Mouse (Mus musculus) kidney, adult 2 months (tissue): ENCODE measurements around the gene Col4a2. TPM values are rescaled to one million over a fixed set of nuclear protein-coding genes. Genes with fewer than 3 reads are reported as not detected.
A peak's percentile ranks its signal among the peaks of the same experiment; 100 is the strongest.

ENCODE experiments used
- DNase-seq: peaks from one replicate; pipeline ENCODE4 v3.0.0; 2021
- H3K27ac ChIP-seq: fragments of 200-500 bp; 2 replicates; pipeline ENCODE4 v1.5.1; 2012; ENCODE audit warnings: low read depth, low read length, control low read depth, inconsistent platforms; ENCODE audit not compliant: insufficient read depth
- H3K27me3 ChIP-seq: fragments of 200-500 bp; replicated peaks from 2 replicates; pipeline ENCODE4 v1.6.1; 2012; ENCODE audit warnings: mild to moderate bottlenecking, moderate library complexity, low read length, inconsistent platforms; ENCODE audit not compliant: control insufficient read depth, insufficient read depth
- H3K36me3 ChIP-seq: fragments of 200-500 bp; 2 replicates; pipeline ENCODE4 v1.6.1; 2012; ENCODE audit warnings: mild to moderate bottlenecking, moderate library complexity, low read length, inconsistent platforms; ENCODE audit not compliant: control insufficient read depth, insufficient read depth
- H3K4me1 ChIP-seq: fragments of 200-500 bp; 2 replicates; pipeline ENCODE4 v1.6.1; 2011; ENCODE audit warnings: low read length; ENCODE audit not compliant: control insufficient read depth, insufficient read depth
- H3K4me3 ChIP-seq: fragments of 200-500 bp; 2 replicates; pipeline ENCODE4 v1.5.1; 2011; ENCODE audit warnings: mild to moderate bottlenecking, low read depth, low read length, control low read depth; ENCODE audit not compliant: insufficient read depth
- CTCF ChIP-seq: fragments of 200-500 bp; conservative IDR thresholded peaks from 2 replicates; pipeline ENCODE4 v1.5.1; 2011; ENCODE audit warnings: low read depth, mild to moderate bottlenecking, control low read depth, low read length, moderate library complexity, mixed read lengths; ENCODE audit not compliant: insufficient read depth, insufficient read length
- POLR2A ChIP-seq: fragments of 200-500 bp; IDR thresholded peaks from one replicate; pipeline ENCODE4 v1.6.1; 2011; ENCODE audit warnings: low read depth, low read length, control low read depth
- WGBS: fragments of 180-500 bp; shearing (Covaris S2); methylation state at CpG from one replicate; pipeline ENCODE4 v1.1.7; 2018; 5-methylcytosine and 5-hydroxymethylcytosine counted together
- polyA plus RNA-seq: library from polyadenylated mRNA; depleted of rRNA; stranded (reverse); fragments of >200 nt; gene quantifications from 2 replicates; pipeline ENCODE4 v1.2.3, GENCODE M21; 2012

Gene Col4a2
- polyA plus RNA-seq, 1 experiment: 75.6 TPM

DNA sequence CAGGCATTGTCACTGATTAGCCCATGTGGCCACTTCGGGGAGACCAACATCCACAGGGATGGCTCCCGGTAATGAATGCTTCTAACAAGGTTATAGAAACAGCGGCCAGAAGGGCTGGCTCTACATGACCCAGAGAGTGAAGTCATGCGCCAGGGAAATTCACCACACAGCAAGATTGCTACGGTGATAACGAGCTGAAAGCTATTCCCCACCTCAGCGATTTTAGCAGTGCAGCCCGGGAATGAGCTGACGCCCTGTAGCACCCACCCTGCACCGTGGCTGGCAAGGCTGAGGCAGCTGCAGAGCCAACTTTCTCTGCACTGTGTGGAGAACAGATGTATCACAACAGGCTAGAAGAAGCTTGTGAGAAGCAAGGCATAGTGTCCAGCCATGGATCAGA lies 30.5 kb upstream of the Col4a2 start:
- Histone ChIP-seq H3K36me3 (no peaks in the 10 kb centered on the region), H3K4me1 (peaks cover 63% of the 10 kb centered on the region), H3K27ac (no peak overlapping the region), H3K4me3 (no peak overlapping the region), H3K27me3 (no peaks in the 10 kb centered on the region)
- peak; percentile 74 for DNase-seq
- TF ChIP-seq POLR2A: no peak
- 18% methylated on average over 10 of the region's 10 CpGs for WGBS

DNA sequence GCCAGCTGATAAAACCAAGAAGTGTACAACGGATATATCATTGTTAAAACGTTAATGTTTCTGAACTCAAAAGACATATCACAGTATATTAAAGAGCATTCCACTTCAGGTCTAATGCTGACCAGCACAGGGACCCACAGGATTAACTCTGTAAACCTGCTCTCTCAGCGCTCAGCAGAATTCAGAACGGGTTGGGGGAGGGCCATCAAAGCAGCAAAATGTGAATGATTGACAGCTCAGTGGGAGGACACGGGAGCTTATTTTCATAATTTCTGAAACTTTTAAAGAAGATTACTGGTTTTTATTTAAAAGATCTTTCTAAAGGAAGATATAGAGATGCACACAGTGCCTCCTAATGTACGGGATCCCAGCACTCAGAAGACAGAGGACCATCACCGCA lies 29.9 kb upstream of the Col4a2 start:
- 50% methylated on average over 7 of the region's 7 CpGs for WGBS

DNA sequence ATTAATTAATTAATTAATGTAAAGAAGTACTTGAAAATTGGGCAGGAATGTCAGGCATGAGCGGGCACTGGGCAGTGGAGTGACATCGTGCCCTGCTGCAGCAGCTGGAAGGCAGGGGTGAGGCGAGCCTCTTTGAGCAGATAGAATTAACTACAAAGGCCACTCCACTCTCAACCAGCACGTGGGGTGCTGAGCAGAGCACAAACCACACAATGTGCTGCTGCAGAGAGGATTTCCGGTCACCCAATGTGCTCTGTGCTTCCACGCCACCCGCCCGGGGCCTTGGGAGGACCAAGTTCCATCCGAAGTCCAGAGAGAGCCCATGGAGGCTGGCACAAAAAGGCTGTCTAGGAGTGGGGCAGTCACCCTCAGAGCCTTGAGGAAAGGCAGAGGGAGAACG lies 29.4 kb upstream of the Col4a2 start:
- H3K27ac ChIP-seq: peak overlapping the region; percentile 70
- 13% methylated on average over 10 of the region's 10 CpGs for WGBS
- peak; percentile 83 for DNase-seq

More for the DNA sequence above, 29.9 kb upstream of the Col4a2 start:
- Histone ChIP-seq H3K4me3 (no peak overlapping the region), H3K4me1 (peaks cover 58% of the 10 kb centered on the region), H3K27me3 (no peaks in the 10 kb centered on the region), H3K36me3 (no peaks in the 10 kb centered on the region), H3K27ac (no peak overlapping the region)
- no peak for TF ChIP-seq CTCF
- no peak for TF ChIP-seq POLR2A
- DNase-seq: peak; percentile 59

DNA sequence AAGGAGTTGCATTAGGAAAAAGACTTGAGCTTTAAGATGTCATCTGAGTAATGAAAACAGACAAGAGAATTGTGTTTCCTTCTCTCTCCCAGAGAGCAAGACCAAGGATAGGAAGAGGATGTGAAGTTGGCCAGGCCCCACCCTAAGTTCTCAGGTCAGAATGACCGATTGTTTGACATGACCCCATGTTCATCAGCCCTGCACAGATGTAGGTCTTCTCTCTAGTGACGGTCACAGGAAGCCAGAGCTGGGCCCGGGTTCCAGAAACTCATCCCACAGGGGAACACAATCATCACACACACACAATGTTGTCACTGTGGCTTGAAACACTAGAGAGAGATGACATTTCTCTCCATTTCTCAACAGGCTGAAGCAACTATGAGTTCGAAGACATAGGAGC lies 27.2 kb upstream of the Col4a2 start:
- Histone ChIP-seq H3K4me3 (no peak overlapping the region), H3K4me1 (peaks cover 35% of the 10 kb centered on the region), H3K36me3 (no peaks in the 10 kb centered on the region), H3K27me3 (no peaks in the 10 kb centered on the region), H3K27ac (no peak overlapping the region)
- TF ChIP-seq POLR2A: no peak
- TF ChIP-seq CTCF: no peak
- peak; percentile 69 for DNase-seq
- 43% methylated on average over 4 of the region's 4 CpGs for WGBS

More for the DNA sequence above, 29.4 kb upstream of the Col4a2 start:
- Histone ChIP-seq H3K4me1 (peaks cover 53% of the 10 kb centered on the region), H3K27me3 (no peaks in the 10 kb centered on the region), H3K4me3 (no peak overlapping the region), H3K36me3 (no peaks in the 10 kb centered on the region)
- TF ChIP-seq CTCF: no peak
- no peak for TF ChIP-seq POLR2A

DNA sequence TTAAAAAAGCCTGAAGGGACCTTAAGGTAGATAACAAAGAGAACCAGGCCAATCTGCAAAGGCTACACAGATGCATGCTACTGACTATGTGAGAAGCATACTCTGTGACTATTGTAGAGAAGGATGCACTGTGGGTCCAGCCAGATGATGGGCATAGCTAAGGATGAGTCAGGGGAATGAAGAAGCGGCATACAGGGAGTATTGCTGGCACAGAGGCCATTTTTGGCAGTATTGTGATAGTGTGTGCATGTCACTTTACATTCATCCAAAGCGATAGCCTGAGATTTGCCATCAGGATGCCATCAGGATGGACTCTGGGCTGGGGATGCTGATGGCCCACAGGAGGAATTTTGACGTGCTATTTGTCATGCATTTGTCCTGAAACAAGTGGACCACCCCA lies 25.5 kb upstream of the Col4a2 start:
- no peak overlapping the region for H3K27ac ChIP-seq
- no peaks in the 10 kb centered on the region for H3K27me3 ChIP-seq
- peaks cover 25% of the 10 kb centered on the region for H3K4me1 ChIP-seq
- no peak for TF ChIP-seq POLR2A
- no peak for TF ChIP-seq CTCF
- no peaks in the 10 kb centered on the region for H3K36me3 ChIP-seq
- no peak for DNase-seq
- H3K4me3 ChIP-seq: no peak overlapping the region
- 75% methylated on average over 3 of the region's 3 CpGs for WGBS

DNA sequence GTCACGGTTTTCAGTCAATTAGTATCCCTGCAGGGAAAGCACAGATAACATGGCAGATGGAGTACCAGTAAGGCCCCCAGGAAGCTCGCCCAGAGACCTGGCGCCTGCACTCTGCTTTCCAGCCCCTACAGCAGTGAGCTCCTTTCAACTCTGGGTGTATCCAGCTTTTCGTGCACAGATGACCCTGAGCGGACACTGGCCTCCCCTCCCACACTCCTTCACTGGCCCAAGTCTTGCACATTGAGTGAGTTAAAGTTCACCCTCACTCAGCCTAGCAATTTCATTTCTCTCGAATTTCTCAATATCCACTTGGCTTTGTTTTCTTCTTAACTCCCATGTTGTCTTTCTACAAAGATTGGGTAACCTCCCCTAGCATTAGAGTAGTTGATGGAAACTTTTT lies 24.3 kb upstream of the Col4a2 start:
- Histone ChIP-seq H3K4me1 (peaks cover 14% of the 10 kb centered on the region), H3K36me3 (no peaks in the 10 kb centered on the region), H3K27ac (no peak overlapping the region), H3K4me3 (no peak overlapping the region), H3K27me3 (no peaks in the 10 kb centered on the region)
- no peak for TF ChIP-seq POLR2A
- DNase-seq: peak; percentile 54
- whole genome bisulfite sequencing: 43% methylated on average over 6 of the region's 6 CpGs

DNA sequence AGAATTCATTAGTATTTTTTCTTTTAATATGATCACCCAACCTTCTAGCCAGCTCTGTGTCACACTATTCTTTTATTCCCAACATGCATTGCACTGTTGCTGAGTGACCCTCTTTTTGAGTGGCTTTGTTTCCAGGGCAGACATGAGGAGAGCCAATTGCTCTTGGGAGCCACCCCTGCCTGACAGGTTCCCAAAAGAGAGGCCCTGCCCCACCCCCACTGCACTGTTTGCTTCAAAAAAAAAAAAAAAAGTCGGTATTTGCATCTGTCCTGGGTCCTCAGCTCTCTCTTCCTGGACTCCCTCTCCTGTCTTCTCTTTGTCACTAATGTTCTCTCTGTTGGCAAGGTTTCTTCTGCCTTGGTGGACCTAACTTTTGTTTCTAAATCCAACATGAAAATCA lies 22.1 kb upstream of the Col4a2 start:
- no peak for DNase-seq
- TF ChIP-seq POLR2A (no peak), CTCF (no peak)
- H3K27me3 ChIP-seq: no peaks in the 10 kb centered on the region
- no peaks in the 10 kb centered on the region for H3K36me3 ChIP-seq
- H3K27ac ChIP-seq: no peak overlapping the region
- 11% methylated on average over 1 of the region's 1 CpGs for WGBS
- peaks cover 4% of the 10 kb centered on the region; the same call in 1 of the 2 replicates for H3K4me1 ChIP-seq
- no peak overlapping the region for H3K4me3 ChIP-seq

DNA sequence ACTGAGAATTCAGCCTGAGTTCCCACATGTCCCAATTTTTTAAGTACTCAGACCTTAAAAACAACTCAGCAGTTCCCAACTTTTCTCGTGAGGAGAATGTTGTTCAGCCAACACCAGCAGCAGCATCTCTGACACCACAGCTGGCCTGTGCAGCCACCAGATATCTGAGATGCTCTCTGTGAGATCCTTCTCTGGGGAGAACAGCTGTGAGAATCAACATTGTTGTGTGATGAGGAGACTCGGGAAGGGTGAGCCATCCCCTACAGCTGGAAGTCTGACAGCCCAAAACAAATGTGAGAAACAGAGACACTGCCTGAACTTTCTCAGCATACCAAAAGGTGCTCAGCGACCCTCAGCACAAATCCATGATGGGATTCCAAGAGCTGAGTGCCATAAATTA lies 20.0 kb upstream of the Col4a2 start:
- DNase-seq: no peak
- Histone ChIP-seq H3K27me3 (no peaks in the 10 kb centered on the region), H3K4me3 (no peak overlapping the region), H3K36me3 (no peaks in the 10 kb centered on the region), H3K27ac (no peak overlapping the region), H3K4me1 (peaks cover 13% of the 10 kb centered on the region)
- WGBS: 51% methylated on average over 3 of the region's 3 CpGs
- TF ChIP-seq POLR2A (no peak), CTCF (no peak)
